10 mouse cellular contexts compared by ENCODE assay signal in the genomic region with DNA sequence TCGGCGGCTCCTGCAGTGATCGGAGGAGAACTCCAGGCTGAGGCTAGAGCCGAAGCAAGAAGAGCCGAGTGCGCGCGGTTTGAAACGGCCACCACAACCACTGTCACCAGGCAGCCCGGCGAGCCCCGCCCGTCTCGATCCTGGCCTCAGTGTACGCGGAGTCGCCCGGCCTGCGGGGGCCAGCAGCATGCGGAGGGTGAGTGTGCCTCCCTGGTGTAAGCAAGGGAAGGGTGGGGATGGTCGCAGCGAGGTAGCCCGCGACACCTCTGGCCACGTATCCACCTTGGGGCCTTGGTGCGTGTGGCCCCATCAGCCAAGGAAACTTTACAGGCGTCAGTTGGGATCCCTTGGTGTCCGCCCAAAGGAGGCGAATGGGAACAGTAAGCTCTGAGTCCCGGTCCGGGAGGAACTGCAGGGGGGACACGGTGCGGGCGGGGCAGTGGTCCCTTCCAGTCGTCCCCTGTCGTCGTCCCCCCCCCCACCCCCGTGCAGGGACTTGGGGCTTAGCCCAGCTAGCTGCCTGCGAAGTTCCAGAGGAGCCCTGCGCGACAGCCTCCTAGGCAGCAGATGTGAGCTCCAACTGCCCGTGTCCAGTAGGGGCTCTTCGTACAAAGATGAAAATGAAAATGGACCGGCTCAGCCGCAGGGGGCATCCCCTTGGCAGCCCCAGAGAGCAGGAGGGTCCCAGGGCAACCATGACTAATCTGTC. TPM values are rescaled to one million over a fixed set of nuclear protein-coding genes. Genes with fewer than 3 reads are reported as not detected.
DNase-seq lines count a peak whose midpoint lies in the region; ATAC-seq and TF ChIP-seq lines count a peak whose summit lies in the region.
"Had no signal": no experiment of that assay in that cellular context is flagged by ENCODE, and none has a peak within 500 bp of the region (broad histone marks: within the 10 kb centered on the region; RNA-seq: fewer than 3 reads in every experiment).

No protein-coding gene starts in this region.

- no peak for TF ChIP-seq EP300 in liver, postnatal 0 days (IDR thresholded peaks at IDR 0.05; ENCODE audit: low read depth)

- no peak for TF ChIP-seq CTCF in liver, postnatal 0 days (IDR thresholded peaks at IDR 0.05; ENCODE audit: low read depth)

- H3K9ac ChIP-seq in forebrain, embryonic 13.5 days, result peak overlapping the region; percentile 61
- H3K9ac ChIP-seq in hindbrain, embryonic 16.5 days (ENCODE audit: low read depth, low read length), result peak overlapping the region; percentile 68
- no peak overlapping the region for H3K9ac ChIP-seq in liver, postnatal 0 days (replicated peaks)

- 1% methylated on average over 45 of the region's 45 CpGs for WGBS in forebrain, embryonic 13.5 days
- under 1% methylated on average over 45 of the region's 45 CpGs for WGBS in hindbrain, embryonic 16.5 days
- whole genome bisulfite sequencing in liver, postnatal 0 days (ENCODE audit: insufficient replicate concordance), result 1% methylated on average over 45 of the region's 45 CpGs

- peaks cover 14% of the 10 kb centered on the region for H3K4me1 ChIP-seq in forebrain, embryonic 13.5 days
- H3K4me1 ChIP-seq in hindbrain, embryonic 16.5 days (ENCODE audit: control insufficient read depth, insufficient read depth, low read depth, low read length), result peaks cover 6% of the 10 kb centered on the region; the same call in 1 of the 2 replicates
- H3K4me1 ChIP-seq in liver, postnatal 0 days (ENCODE audit: insufficient read depth), result peaks cover 11% of the 10 kb centered on the region

- 0 out of 2 replicates have a peak, but pooled peaks cover 3% of the 10 kb centered on the region for H3K9me3 ChIP-seq in forebrain, embryonic 13.5 days (replicated peaks)
- H3K9me3 ChIP-seq in hindbrain, embryonic 16.5 days (ENCODE audit: control insufficient read depth, low read length), result no peaks in the 10 kb centered on the region
- H3K9me3 ChIP-seq in liver, postnatal 0 days (ENCODE audit: low read length), result no peaks in the 10 kb centered on the region

- DNase-seq in kidney, adult 18-20 months, result peak; percentile 46
- no peak for DNase-seq in kidney, adult 11 months
- peak; percentile 48 for DNase-seq in adrenal gland, postnatal 14 days
- DNase-seq in liver, postnatal 0 days, result peak; percentile 18
- DNase-seq in retina, embryonic 14.5 days (ENCODE audit: low spot score), result peak; percentile 61
- no peak for DNase-seq in layer of hippocampus, adult 9-10 months (ENCODE audit: low spot score)

- no peak overlapping the region for H3K27ac ChIP-seq in forebrain, embryonic 13.5 days
- peak overlapping the region; percentile 8; the same call in 1 of the 2 replicates for H3K27ac ChIP-seq in hindbrain, embryonic 16.5 days (ENCODE audit: low read depth, low read length)
- no peak overlapping the region for H3K27ac ChIP-seq in liver, postnatal 0 days (ENCODE audit: low read depth)
- H3K27ac ChIP-seq: macrophage had no signal

- ATAC-seq in forebrain, embryonic 13.5 days, result peak; percentile 77
- peak; percentile 85 for ATAC-seq in hindbrain, embryonic 16.5 days
- no peak for ATAC-seq in liver, postnatal 0 days
- ATAC-seq: Patski had no signal

- peak overlapping the region; percentile 50 for H3K4me3 ChIP-seq in forebrain, embryonic 13.5 days
- peak overlapping the region; percentile 54 for H3K4me3 ChIP-seq in hindbrain, embryonic 16.5 days (ENCODE audit: low read length)
- H3K4me3 ChIP-seq in liver, postnatal 0 days (ENCODE audit: low read depth, low read length), result peak overlapping the region; percentile 41

- H3K36me3 ChIP-seq in forebrain, embryonic 13.5 days (ENCODE audit: poor library complexity, severe bottlenecking), result no peaks in the 10 kb centered on the region
- H3K36me3 ChIP-seq in hindbrain, embryonic 16.5 days (ENCODE audit: control insufficient read depth, insufficient read depth, low read length), result no peaks in the 10 kb centered on the region
- no peaks in the 10 kb centered on the region for H3K36me3 ChIP-seq in liver, postnatal 0 days (replicated peaks; ENCODE audit: insufficient read depth, low read length)

- H3K4me2 ChIP-seq in forebrain, embryonic 13.5 days, result peak overlapping the region; percentile 91
- peak overlapping the region; percentile 92 for H3K4me2 ChIP-seq in hindbrain, embryonic 16.5 days (ENCODE audit: low read length)
- H3K4me2 ChIP-seq in liver, postnatal 0 days (ENCODE audit: low read depth, low read length), result peak overlapping the region; percentile 74

- peaks cover 14% of the 10 kb centered on the region for H3K27me3 ChIP-seq in forebrain, embryonic 13.5 days
- no peaks in the 10 kb centered on the region for H3K27me3 ChIP-seq in hindbrain, embryonic 16.5 days (replicated peaks; ENCODE audit: control insufficient read depth, insufficient read depth, low read length)
- peaks cover 29% of the 10 kb centered on the region for H3K27me3 ChIP-seq in liver, postnatal 0 days (ENCODE audit: insufficient read depth, low read length)

RNA-seq across cellular contexts. Expression of a gene that starts 0.4 kb away (rescaled TPM):
- total RNA-seq in adrenal gland, postnatal 14 days (2021), result 29.1 and 36.0 TPM in 2 replicates
- polyA plus RNA-seq in forebrain, embryonic 13.5 days (2015; fragmentation: Nextera tagmentation; extraction: Ambion mirVana), result 3.7 and 4.8 TPM in 2 replicates
- 14.9 and 15.6 TPM in 2 replicates for polyA plus RNA-seq in hindbrain, embryonic 16.5 days (2015; fragmentation: Nextera tagmentation; extraction: Ambion mirVana)
- 6.3 and 6.6 TPM in 2 replicates for polyA plus RNA-seq in liver, postnatal 0 days (2015; fragmentation: Nextera tagmentation; extraction: Ambion mirVana)

RNA-seq across cellular contexts. Expression of a gene that starts 13.7 kb away (rescaled TPM):
- not detected in 2 replicates for total RNA-seq in adrenal gland, postnatal 14 days (2021)
- 0.22 TPM in 1 of 2 replicates, not detected in the other for polyA plus RNA-seq in forebrain, embryonic 13.5 days (2015; fragmentation: Nextera tagmentation; extraction: Ambion mirVana)
- 0.42 and 0.49 TPM in 2 replicates for polyA plus RNA-seq in hindbrain, embryonic 16.5 days (2015; fragmentation: Nextera tagmentation; extraction: Ambion mirVana)
- not detected in 2 replicates for polyA plus RNA-seq in liver, postnatal 0 days (2015; fragmentation: Nextera tagmentation; extraction: Ambion mirVana)
- polyA plus RNA-seq: macrophage, Patski had no signal

Comparison
In these comparisons a context has a peak if more than half of its experiments do, and no peak if none do; other contexts are left out.
1. DNase-seq: peak in kidney, adult 18-20 months (single experiment), adrenal gland, postnatal 14 days (single experiment), liver, postnatal 0 days (single experiment) and retina, embryonic 14.5 days (single experiment); none in kidney, adult 11 months (single experiment) and layer of hippocampus, adult 9-10 months (single experiment).
2. Peak in every context shown above with its lines, with median percentiles within 50 percentile points of each other: H3K4me2 ChIP-seq and H3K4me3 ChIP-seq.